Mouse (Mus musculus) induced T-regulatory cell, adult 2 months (primary cell): ENCODE measurements around the gene Smc3.
"Not testable (repeated sequence)": the region's sequence is repeated elsewhere in the genome, so short reads cannot be mapped to it uniquely, and the experiment has no call there.

ENCODE experiments used
- DNase-seq: peaks from one replicate; pipeline ENCODE4 v3.0.0-alpha.2; 2012; ENCODE audit warnings: low read depth

Gene Smc3

GRCm38 (mm10) chr19:53653624-53654467 lies 53.6 kb downstream of the Smc3 start:
- DNase-seq = no peak

- not testable (repeated sequence) for DNase-seq
Observed at GRCm38 (mm10) chr19:53656443-53656842, 56.2 kb downstream of the Smc3 start.

- no peak for DNase-seq
Observed at GRCm38 (mm10) chr19:53657437-53657836, 57.2 kb downstream of the Smc3 start.

GRCm38 (mm10) chr19:53660722-53661420 lies 60.7 kb downstream of the Smc3 start:
- DNase-seq = no peak

- no peak for DNase-seq
Observed at GRCm38 (mm10) chr19:53661938-53662722, 61.9 kb downstream of the Smc3 start.

GRCm38 (mm10) chr19:53664831-53665230 lies 64.6 kb downstream of the Smc3 start:
- DNase-seq = no peak

GRCm38 (mm10) chr19:53665391-53665790 lies 65.2 kb downstream of the Smc3 start:
- no peak for DNase-seq

GRCm38 (mm10) chr19:53666708-53667107 lies 66.5 kb downstream of the Smc3 start:
- no peak for DNase-seq

- DNase-seq = no peak
Observed at GRCm38 (mm10) chr19:53668821-53669220, 68.6 kb downstream of the Smc3 start.

GRCm38 (mm10) chr19:53670625-53671141 lies 70.5 kb downstream of the Smc3 start:
- no peak for DNase-seq

GRCm38 (mm10) chr19:53671432-53671831 lies 71.2 kb downstream of the Smc3 start:
- DNase-seq = no peak

GRCm38 (mm10) chr19:53674131-53674925 lies 74.1 kb downstream of the Smc3 start:
- DNase-seq = no peak

GRCm38 (mm10) chr19:53676228-53676627 lies 76.0 kb downstream of the Smc3 start:
- no peak for DNase-seq

- peak; percentile 45 for DNase-seq
Observed at GRCm38 (mm10) chr19:53676718-53677634, 76.8 kb downstream of the Smc3 start, which contains the start of gene Rbm20. Gene Rbm20, plus strand, starts transcription at chr19:53677306.

- DNase-seq = no peak
Observed at GRCm38 (mm10) chr19:53679194-53679593, 79.0 kb downstream of the Smc3 start.

- DNase-seq = no peak
Observed at GRCm38 (mm10) chr19:53679981-53680380, 79.8 kb downstream of the Smc3 start.

GRCm38 (mm10) chr19:53682427-53682826 lies 82.2 kb downstream of the Smc3 start:
- no peak for DNase-seq

- DNase-seq = no peak
Observed at GRCm38 (mm10) chr19:53687592-53687991, 87.4 kb downstream of the Smc3 start.

- no peak for DNase-seq
Observed at GRCm38 (mm10) chr19:53690816-53691215, 90.6 kb downstream of the Smc3 start.

GRCm38 (mm10) chr19:53694020-53694419 lies 93.8 kb downstream of the Smc3 start:
- no peak for DNase-seq
